Mouse (Mus musculus) liver, embryonic 14.5 days (tissue): ENCODE results near the gene C1qtnf5.

Source experiments
- CTCF ChIP-seq: IDR thresholded peaks from 2 replicates; pipeline ENCODE4 v1.5.1; 2016; ENCODE audit warnings: antibody characterized with exemption, low read depth, control low read depth
- EP300 ChIP-seq: IDR thresholded peaks from 2 replicates; pipeline ENCODE4 v1.6.1; 2016; ENCODE audit warnings: antibody characterized with exemption, low read depth

GRCm38 (mm10) chr9:44086960-44087359, 20.1 kb upstream of the C1qtnf5 start:
- TF ChIP-seq CTCF (no peak), EP300 (no peak)
